Mouse (Mus musculus): ENCODE data around the gene Hacd4. TPM values are rescaled to one million over a fixed set of nuclear protein-coding genes. Genes with fewer than 3 reads are reported as not detected.
A peak's percentile ranks its signal among the peaks of the same experiment; 100 is the strongest.

Hacd4 gene
- polyA plus RNA-seq, 1 experiment from 2014 or later, result 3.8 TPM

DNA sequence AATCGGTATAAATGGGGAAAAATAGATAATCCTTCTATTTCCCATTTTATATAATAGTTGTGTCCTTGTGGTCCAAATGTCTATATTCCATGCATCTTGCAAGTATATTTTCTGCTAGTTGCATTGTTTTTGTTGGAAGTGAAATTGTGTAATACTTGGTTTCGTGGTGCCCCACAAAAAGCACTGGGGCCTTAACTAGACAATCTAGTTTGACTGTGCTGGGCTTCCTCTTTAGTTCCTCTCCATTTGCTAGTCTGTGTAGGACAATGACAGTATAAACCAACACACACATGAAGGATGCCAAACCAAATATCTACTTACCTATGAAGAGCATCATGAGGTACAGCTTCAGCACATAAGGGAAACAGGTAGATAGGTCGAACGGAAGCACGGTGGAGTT is 19.4 kb downstream of the Hacd4 start:
- no peak for DNase-seq (ENCODE audit: low spot score)
- no peaks in the 10 kb centered on the region for H3K9me3 ChIP-seq (ENCODE audit: control insufficient read depth, low read length)
- no peak for ATAC-seq (replicated peaks; ENCODE audit: low FRiP score)
- no peak overlapping the region for H3K4me2 ChIP-seq (ENCODE audit: low read depth, low read length, severe bottlenecking)
- H3K4me1 ChIP-seq (replicated peaks; ENCODE audit: control insufficient read depth, insufficient read depth, low read length), result no peaks in the 10 kb centered on the region; the same call in 1 of the 2 replicates
- H3K27ac ChIP-seq (ENCODE audit: low read depth, low read length), result no peak overlapping the region
- H3K27me3 ChIP-seq (ENCODE audit: control insufficient read depth, insufficient read depth, low read length), result no peaks in the 10 kb centered on the region
- H3K36me3 ChIP-seq (ENCODE audit: control insufficient read depth, insufficient read depth, low read length), result no peaks in the 10 kb centered on the region
- H3K4me3 ChIP-seq (ENCODE audit: low read depth, low read length), result no peak overlapping the region
- WGBS, result 95% methylated on average over 5 of the region's 5 CpGs
- H3K9ac ChIP-seq (ENCODE audit: low read length), result no peak overlapping the region

DNA sequence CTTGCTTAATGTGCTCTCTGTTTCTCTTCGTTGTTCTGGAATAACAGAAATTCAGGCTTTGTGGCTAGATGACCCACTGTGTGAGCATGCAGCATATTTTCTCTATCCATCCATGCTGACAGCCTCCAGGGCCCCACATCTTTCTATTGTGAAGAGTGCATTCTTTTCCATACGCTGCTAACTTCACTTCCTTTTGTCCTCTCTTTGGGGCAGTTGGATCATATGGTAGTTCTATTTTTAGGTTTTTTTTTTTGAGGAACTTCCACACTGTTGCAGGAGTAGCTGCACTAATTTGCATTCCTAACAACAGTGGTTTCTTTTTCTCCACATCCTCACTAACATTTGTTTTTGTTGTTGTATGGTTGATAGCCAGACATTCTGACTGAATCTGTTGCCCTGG is 23.7 kb downstream of the Hacd4 start:
- no peak overlapping the region for H3K4me2 ChIP-seq (ENCODE audit: low read depth, low read length, severe bottlenecking)
- no peak for ATAC-seq (replicated peaks; ENCODE audit: low FRiP score)
- DNase-seq (ENCODE audit: low spot score), result no peak
- no peak overlapping the region for H3K4me3 ChIP-seq (ENCODE audit: low read depth, low read length)
- no peaks in the 10 kb centered on the region for H3K27me3 ChIP-seq (ENCODE audit: control insufficient read depth, insufficient read depth, low read length)
- no peak overlapping the region for H3K27ac ChIP-seq (ENCODE audit: low read depth, low read length)
- no peaks in the 10 kb centered on the region; the same call in 1 of the 2 replicates for H3K4me1 ChIP-seq (replicated peaks; ENCODE audit: control insufficient read depth, insufficient read depth, low read length)
- WGBS, result 45% methylated on average over 2 of the region's 2 CpGs
- no peak overlapping the region for H3K9ac ChIP-seq (ENCODE audit: low read length)
- H3K36me3 ChIP-seq (ENCODE audit: control insufficient read depth, insufficient read depth, low read length), result no peaks in the 10 kb centered on the region
- no peaks in the 10 kb centered on the region for H3K9me3 ChIP-seq (ENCODE audit: control insufficient read depth, low read length)

DNA sequence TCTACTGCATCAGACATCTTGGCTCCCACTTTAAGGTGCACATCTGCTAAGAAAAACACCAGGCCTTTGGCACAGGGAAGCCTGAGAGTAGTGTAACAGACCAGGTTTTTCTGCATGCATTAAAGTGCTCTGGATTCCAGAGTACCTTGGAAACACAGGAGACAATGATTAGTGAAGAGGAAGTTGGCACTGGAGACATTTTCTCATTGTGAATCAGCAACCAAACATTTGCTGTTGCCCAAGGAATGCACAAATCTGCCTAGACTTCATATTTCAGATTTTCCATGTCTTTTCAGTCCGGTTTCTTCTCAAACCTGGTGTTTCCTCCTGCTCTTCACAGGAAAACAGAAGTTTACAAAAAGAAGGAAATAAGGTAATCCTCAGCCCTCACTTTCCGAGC is 26.4 kb downstream of the Hacd4 start:
- Histone ChIP-seq H3K36me3 (ENCODE audit: control insufficient read depth, insufficient read depth, low read length) (no peaks in the 10 kb centered on the region), H3K27me3 (ENCODE audit: control insufficient read depth, insufficient read depth, low read length) (no peaks in the 10 kb centered on the region), H3K4me3 (ENCODE audit: low read depth, low read length) (no peak overlapping the region), H3K9me3 (ENCODE audit: control insufficient read depth, low read length) (no peaks in the 10 kb centered on the region), H3K4me2 (ENCODE audit: low read depth, low read length, severe bottlenecking) (no peak overlapping the region), H3K4me1 (replicated peaks; ENCODE audit: control insufficient read depth, insufficient read depth, low read length) (no peaks in the 10 kb centered on the region; the same call in 1 of the 2 replicates), H3K27ac (ENCODE audit: low read depth, low read length) (no peak overlapping the region), H3K9ac (ENCODE audit: low read length) (no peak overlapping the region)
- DNase-seq (ENCODE audit: low spot score) (no peak), ATAC-seq (replicated peaks; ENCODE audit: low FRiP score) (no peak)
- WGBS, result 86% methylated on average over 2 of the region's 2 CpGs

DNA sequence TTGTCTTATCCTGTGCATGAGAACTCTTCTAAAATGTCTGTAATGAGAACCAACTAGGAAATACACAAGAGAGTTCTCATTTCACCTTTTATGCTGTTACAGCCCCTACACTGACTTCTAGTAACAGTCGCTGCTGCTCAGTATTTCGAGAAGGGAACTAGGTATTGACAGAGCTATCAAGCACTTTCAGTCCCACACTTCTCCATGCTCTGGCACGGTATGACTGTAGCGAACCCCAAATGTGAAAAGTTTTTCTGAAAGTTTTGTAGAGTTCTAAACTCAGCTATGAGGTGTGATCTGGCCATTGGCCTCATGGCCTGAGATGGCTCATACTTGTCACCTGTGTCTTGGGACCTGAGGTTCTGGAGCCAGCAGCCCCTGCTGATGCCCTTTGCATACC is 29.4 kb downstream of the Hacd4 start:
- DNase-seq (ENCODE audit: low spot score) (no peak), ATAC-seq (replicated peaks; ENCODE audit: low FRiP score) (no peak)
- H3K4me2 ChIP-seq (ENCODE audit: low read depth, low read length, severe bottlenecking), result no peak overlapping the region
- no peak overlapping the region for H3K4me3 ChIP-seq (ENCODE audit: low read depth, low read length)
- H3K4me1 ChIP-seq (replicated peaks; ENCODE audit: control insufficient read depth, insufficient read depth, low read length), result no peaks in the 10 kb centered on the region
- 90% methylated on average over 4 of the region's 4 CpGs for WGBS
- H3K9me3 ChIP-seq (ENCODE audit: control insufficient read depth, low read length), result no peaks in the 10 kb centered on the region
- no peaks in the 10 kb centered on the region for H3K36me3 ChIP-seq (ENCODE audit: control insufficient read depth, insufficient read depth, low read length)
- H3K9ac ChIP-seq (ENCODE audit: low read length), result no peak overlapping the region
- H3K27me3 ChIP-seq (ENCODE audit: control insufficient read depth, insufficient read depth, low read length), result no peaks in the 10 kb centered on the region
- H3K27ac ChIP-seq (ENCODE audit: low read depth, low read length), result no peak overlapping the region

DNA sequence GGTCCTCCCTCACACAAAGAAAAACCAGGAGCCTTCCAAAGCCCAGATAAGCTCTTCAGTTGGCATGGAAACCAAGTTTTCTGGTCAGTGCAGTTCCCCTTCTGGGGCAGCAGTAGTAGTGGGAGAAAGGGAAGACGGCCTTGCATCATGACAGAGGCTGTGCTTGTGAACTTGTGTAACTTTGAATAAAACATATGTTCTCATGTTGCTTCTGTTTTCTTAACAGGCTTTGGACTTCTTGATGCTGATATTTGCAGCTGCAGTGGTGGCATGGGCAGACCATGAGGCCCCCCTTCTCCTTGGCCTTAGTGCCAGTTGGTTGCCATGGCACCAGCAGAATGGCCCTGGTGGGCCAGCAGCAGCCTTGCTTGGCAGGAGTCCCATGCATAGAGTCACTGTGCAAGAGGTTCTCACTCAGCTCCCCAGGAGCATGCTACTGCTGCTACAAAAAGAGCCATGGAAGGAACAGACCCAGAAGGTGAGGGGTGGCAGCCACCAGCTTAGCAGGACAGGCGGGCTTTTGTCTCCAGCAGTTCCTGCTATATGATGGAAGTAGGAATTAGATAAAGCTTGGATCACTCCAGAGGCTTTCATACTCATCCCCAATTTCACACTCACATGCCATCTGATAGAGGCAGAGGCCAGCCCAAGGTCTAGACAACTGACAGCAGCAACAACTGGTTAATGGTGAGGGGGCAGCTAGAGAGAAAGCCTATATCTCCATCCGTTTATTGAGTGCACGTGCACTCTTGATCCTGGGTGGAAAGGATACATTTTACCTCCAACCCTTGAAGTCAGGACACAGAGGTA is 31.6 kb downstream of the Hacd4 start:
- H3K9ac ChIP-seq (ENCODE audit: low read length), result no peak overlapping the region
- H3K4me2 ChIP-seq (ENCODE audit: low read depth, low read length, severe bottlenecking), result no peak overlapping the region
- H3K27me3 ChIP-seq (ENCODE audit: control insufficient read depth, insufficient read depth, low read length), result no peaks in the 10 kb centered on the region
- no peaks in the 10 kb centered on the region for H3K9me3 ChIP-seq (ENCODE audit: control insufficient read depth, low read length)
- H3K27ac ChIP-seq (ENCODE audit: low read depth, low read length), result no peak overlapping the region
- DNase-seq (ENCODE audit: low spot score) (peak; percentile 52), ATAC-seq (replicated peaks; ENCODE audit: low FRiP score) (peak; percentile 78)
- no peaks in the 10 kb centered on the region for H3K4me1 ChIP-seq (replicated peaks; ENCODE audit: control insufficient read depth, insufficient read depth, low read length)
- H3K4me3 ChIP-seq (ENCODE audit: low read depth, low read length), result no peak overlapping the region
- WGBS, result 78% methylated on average over 4 of the region's 4 CpGs
- H3K36me3 ChIP-seq (ENCODE audit: control insufficient read depth, insufficient read depth, low read length), result no peaks in the 10 kb centered on the region

DNA sequence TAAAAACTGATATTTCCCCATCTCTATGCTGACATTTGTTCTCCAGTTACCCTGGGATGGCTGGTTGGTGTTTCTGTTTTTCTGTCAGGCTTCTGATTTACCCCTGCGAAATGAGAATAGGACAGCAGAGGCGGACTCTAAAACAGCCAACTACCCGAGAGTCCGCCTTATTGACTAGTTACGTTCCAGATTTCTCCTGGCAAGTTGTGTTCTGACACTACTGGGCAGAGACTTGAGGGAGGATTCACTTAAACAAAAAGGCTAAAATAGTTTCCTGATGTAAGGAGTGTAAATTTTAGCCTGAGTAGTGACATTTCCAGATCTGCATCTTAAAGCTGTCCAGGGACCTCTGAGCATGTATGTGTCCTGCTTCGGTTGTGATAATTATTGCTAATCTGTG is 35.8 kb downstream of the Hacd4 start:
- Histone ChIP-seq H3K36me3 (ENCODE audit: control insufficient read depth, insufficient read depth, low read length) (no peaks in the 10 kb centered on the region), H3K4me1 (replicated peaks; ENCODE audit: control insufficient read depth, insufficient read depth, low read length) (no peaks in the 10 kb centered on the region), H3K4me2 (ENCODE audit: low read depth, low read length, severe bottlenecking) (no peak overlapping the region), H3K4me3 (ENCODE audit: low read depth, low read length) (no peak overlapping the region), H3K27ac (ENCODE audit: low read depth, low read length) (no peak overlapping the region), H3K9me3 (ENCODE audit: control insufficient read depth, low read length) (no peaks in the 10 kb centered on the region), H3K9ac (ENCODE audit: low read length) (no peak overlapping the region), H3K27me3 (ENCODE audit: control insufficient read depth, insufficient read depth, low read length) (no peaks in the 10 kb centered on the region)
- no peak for DNase-seq (ENCODE audit: low spot score)
- no peak for ATAC-seq (replicated peaks; ENCODE audit: low FRiP score)
- 89% methylated on average over 6 of the region's 6 CpGs for WGBS

DNA sequence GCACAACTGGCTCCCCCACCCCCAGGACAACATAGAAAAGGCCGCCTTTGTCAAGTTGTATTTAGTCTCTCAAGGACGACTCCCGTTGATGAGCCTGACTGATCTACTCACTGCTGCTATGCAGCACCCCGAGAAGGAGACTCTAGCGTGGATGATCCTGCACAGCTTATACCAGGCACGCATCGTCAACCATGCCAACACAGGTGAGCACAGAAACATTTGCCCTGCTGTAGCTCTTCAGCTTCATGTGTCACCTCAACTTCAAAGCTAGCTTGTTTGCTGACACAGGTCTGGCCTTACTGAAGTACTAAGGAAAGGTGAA is 37.8 kb downstream of the Hacd4 start:
- no peaks in the 10 kb centered on the region for H3K9me3 ChIP-seq (ENCODE audit: control insufficient read depth, low read length)
- WGBS, result 88% methylated on average over 7 of the region's 7 CpGs
- no peak overlapping the region for H3K4me2 ChIP-seq (ENCODE audit: low read depth, low read length, severe bottlenecking)
- no peaks in the 10 kb centered on the region for H3K36me3 ChIP-seq (ENCODE audit: control insufficient read depth, insufficient read depth, low read length)
- no peak overlapping the region for H3K9ac ChIP-seq (ENCODE audit: low read length)
- H3K27ac ChIP-seq (ENCODE audit: low read depth, low read length), result no peak overlapping the region
- no peaks in the 10 kb centered on the region for H3K4me1 ChIP-seq (replicated peaks; ENCODE audit: control insufficient read depth, insufficient read depth, low read length)
- H3K4me3 ChIP-seq (ENCODE audit: low read depth, low read length), result no peak overlapping the region
- DNase-seq (ENCODE audit: low spot score) (no peak), ATAC-seq (replicated peaks; ENCODE audit: low FRiP score) (no peak)
- no peaks in the 10 kb centered on the region for H3K27me3 ChIP-seq (ENCODE audit: control insufficient read depth, insufficient read depth, low read length)

DNA sequence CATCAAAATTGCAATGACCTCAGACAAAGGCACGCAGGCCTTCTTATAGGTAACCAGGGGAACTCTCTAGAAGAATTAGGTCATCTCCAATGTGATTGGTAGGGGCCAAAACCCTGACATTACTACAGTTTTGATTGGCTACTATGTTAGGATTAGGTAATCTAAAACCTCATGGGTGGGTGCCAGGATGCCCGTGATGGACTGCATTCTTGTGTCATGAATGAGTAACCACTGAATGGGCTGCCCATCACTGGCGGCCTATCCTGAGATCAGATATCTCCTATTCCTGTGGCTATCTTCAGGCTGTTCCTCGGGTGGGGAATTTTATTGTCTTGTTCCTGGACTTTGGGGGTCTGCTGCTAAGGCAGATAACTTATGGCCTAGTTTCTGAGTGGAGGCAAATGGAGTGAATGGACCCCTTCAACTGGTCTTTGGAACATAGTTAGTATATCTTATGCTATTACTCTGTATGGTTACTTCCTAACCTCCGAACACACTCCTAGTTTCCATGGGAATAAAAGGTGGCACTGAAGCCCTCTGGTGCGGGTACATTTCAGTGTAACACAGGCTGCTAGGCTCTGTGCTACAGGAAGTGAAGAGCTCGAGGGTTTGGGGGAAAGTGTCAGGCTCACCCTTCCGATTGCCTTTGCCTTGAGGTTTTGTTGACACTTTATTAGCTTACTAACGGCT is 38.3 kb downstream of the Hacd4 start:
- no peaks in the 10 kb centered on the region for H3K9me3 ChIP-seq (ENCODE audit: control insufficient read depth, low read length)
- H3K4me3 ChIP-seq (ENCODE audit: low read depth, low read length), result no peak overlapping the region
- H3K4me1 ChIP-seq (replicated peaks; ENCODE audit: control insufficient read depth, insufficient read depth, low read length), result no peaks in the 10 kb centered on the region
- no peak overlapping the region for H3K27ac ChIP-seq (ENCODE audit: low read depth, low read length)
- 83% methylated on average over 9 of the region's 9 CpGs for WGBS
- ATAC-seq (replicated peaks; ENCODE audit: low FRiP score) (no peak), DNase-seq (ENCODE audit: low spot score) (no peak)
- no peak overlapping the region for H3K4me2 ChIP-seq (ENCODE audit: low read depth, low read length, severe bottlenecking)
- H3K9ac ChIP-seq (ENCODE audit: low read length), result no peak overlapping the region
- H3K36me3 ChIP-seq (ENCODE audit: control insufficient read depth, insufficient read depth, low read length), result no peaks in the 10 kb centered on the region
- H3K27me3 ChIP-seq (ENCODE audit: control insufficient read depth, insufficient read depth, low read length), result no peaks in the 10 kb centered on the region
